Mouse (Mus musculus): Measurements from ENCODE around the gene Olfr1291-ps1. TPM values are rescaled to one million over a fixed set of nuclear protein-coding genes. Genes with fewer than 3 reads are reported as not detected.

Gene Olfr1291-ps1
- not detected in 2 replicates for polyA plus RNA-seq (2012; rRNA removed)

GRCm38 (mm10) chr2:111496880-111497279 is at the start of gene Olfr1291-ps1:
TSS of gene Olfr1291-ps1 (plus strand) at chr2:111497180.
- H3K27me3 ChIP-seq (ENCODE audit: control insufficient read depth, insufficient read depth, low read length): no peaks in the 10 kb centered on the region
- H3K4me1 ChIP-seq (ENCODE audit: control insufficient read depth, insufficient read depth, insufficient read length, low read length): no peaks in the 10 kb centered on the region
- TF ChIP-seq CTCF (IDR thresholded peaks at IDR 0.05; ENCODE audit: extremely low read depth, insufficient read length, insufficient replicate concordance, low read depth, low read length) (no peak), POLR2A (IDR thresholded peaks at IDR 0.05; ENCODE audit: low read depth, low read length) (no peak)
- no peak within 1 kb of the TSS for H3K27ac ChIP-seq (ENCODE audit: insufficient read depth, low read depth, low read length)
- no peaks in the 10 kb centered on the region for H3K36me3 ChIP-seq (ENCODE audit: control insufficient read depth, insufficient read depth, low read length)
- no peak within 1 kb of the TSS for H3K4me3 ChIP-seq (ENCODE audit: low read depth, low read length)
- 92% methylated on average over 3 of the region's 3 CpGs for WGBS

- H3K27ac ChIP-seq (ENCODE audit: insufficient read depth, low read depth, low read length): no peak within 1 kb of the TSS
- WGBS: 50% methylated on average over 1 of the region's 1 CpGs
- no peak within 1 kb of the TSS for H3K4me3 ChIP-seq (ENCODE audit: low read depth, low read length)
- H3K4me1 ChIP-seq (ENCODE audit: control insufficient read depth, insufficient read depth, insufficient read length, low read length): no peaks in the 10 kb centered on the region
- TF ChIP-seq CTCF (IDR thresholded peaks at IDR 0.05; ENCODE audit: extremely low read depth, insufficient read length, insufficient replicate concordance, low read depth, low read length) (no peak), POLR2A (IDR thresholded peaks at IDR 0.05; ENCODE audit: low read depth, low read length) (no peak)
- no peaks in the 10 kb centered on the region for H3K36me3 ChIP-seq (ENCODE audit: control insufficient read depth, insufficient read depth, low read length)
- H3K27me3 ChIP-seq (ENCODE audit: control insufficient read depth, insufficient read depth, low read length): no peaks in the 10 kb centered on the region
Observed at GRCm38 (mm10) chr2:111448842-111449241, 48.1 kb upstream of the Olfr1291-ps1 start, which contains the start of gene Olfr1287. TSS of gene Olfr1287 (plus strand) at chr2:111449142.

GRCm38 (mm10) chr2:111473801-111474200 is 23.2 kb upstream of the Olfr1291-ps1 start, which contains the start of gene Olfr1288:
TSS of gene Olfr1288 (plus strand) at chr2:111474101.
- WGBS: 92% methylated on average over 1 of the region's 1 CpGs
- Histone ChIP-seq H3K36me3 (ENCODE audit: control insufficient read depth, insufficient read depth, low read length) (no peaks in the 10 kb centered on the region), H3K27ac (ENCODE audit: insufficient read depth, low read depth, low read length) (no peak within 1 kb of the TSS), H3K27me3 (ENCODE audit: control insufficient read depth, insufficient read depth, low read length) (no peaks in the 10 kb centered on the region), H3K4me1 (ENCODE audit: control insufficient read depth, insufficient read depth, insufficient read length, low read length) (no peaks in the 10 kb centered on the region), H3K4me3 (ENCODE audit: low read depth, low read length) (no peak within 1 kb of the TSS)
- no peak for TF ChIP-seq CTCF (IDR thresholded peaks at IDR 0.05; ENCODE audit: extremely low read depth, insufficient read length, insufficient replicate concordance, low read depth, low read length)
- no peak for TF ChIP-seq POLR2A (IDR thresholded peaks at IDR 0.05; ENCODE audit: low read depth, low read length)

GRCm38 (mm10) chr2:111480519-111480918 is 16.5 kb upstream of the Olfr1291-ps1 start, which contains the start of gene Olfr1289:
TSS of gene Olfr1289 (plus strand) at chr2:111480819.
- Histone ChIP-seq H3K4me1 (ENCODE audit: control insufficient read depth, insufficient read depth, insufficient read length, low read length) (no peaks in the 10 kb centered on the region), H3K36me3 (ENCODE audit: control insufficient read depth, insufficient read depth, low read length) (no peaks in the 10 kb centered on the region), H3K27me3 (ENCODE audit: control insufficient read depth, insufficient read depth, low read length) (no peaks in the 10 kb centered on the region), H3K4me3 (ENCODE audit: low read depth, low read length) (no peak within 1 kb of the TSS), H3K27ac (ENCODE audit: insufficient read depth, low read depth, low read length) (no peak within 1 kb of the TSS)
- TF ChIP-seq POLR2A (IDR thresholded peaks at IDR 0.05; ENCODE audit: low read depth, low read length): no peak
- TF ChIP-seq CTCF (IDR thresholded peaks at IDR 0.05; ENCODE audit: extremely low read depth, insufficient read length, insufficient replicate concordance, low read depth, low read length): no peak
- WGBS: 63% methylated on average over 1 of the region's 1 CpGs

- no peaks in the 10 kb centered on the region for H3K4me1 ChIP-seq (ENCODE audit: control insufficient read depth, insufficient read depth, insufficient read length, low read length)
- 69% methylated on average over 5 of the region's 5 CpGs for WGBS
- no peak within 1 kb of the TSS for H3K4me3 ChIP-seq (ENCODE audit: low read depth, low read length)
- no peak for TF ChIP-seq CTCF (IDR thresholded peaks at IDR 0.05; ENCODE audit: extremely low read depth, insufficient read length, insufficient replicate concordance, low read depth, low read length)
- no peak for TF ChIP-seq POLR2A (IDR thresholded peaks at IDR 0.05; ENCODE audit: low read depth, low read length)
- H3K27me3 ChIP-seq (ENCODE audit: control insufficient read depth, insufficient read depth, low read length): no peaks in the 10 kb centered on the region
- no peaks in the 10 kb centered on the region for H3K36me3 ChIP-seq (ENCODE audit: control insufficient read depth, insufficient read depth, low read length)
- no peak within 1 kb of the TSS for H3K27ac ChIP-seq (ENCODE audit: insufficient read depth, low read depth, low read length)
Observed at GRCm38 (mm10) chr2:111493729-111494128, 3.3 kb upstream of the Olfr1291-ps1 start, which contains the start of gene Olfr1290. TSS of gene Olfr1290 (minus strand) at chr2:111493829.

- Histone ChIP-seq H3K4me3 (ENCODE audit: low read depth, low read length) (no peak overlapping the region), H3K4me1 (ENCODE audit: control insufficient read depth, insufficient read depth, insufficient read length, low read length) (no peaks in the 10 kb centered on the region), H3K36me3 (ENCODE audit: control insufficient read depth, insufficient read depth, low read length) (no peaks in the 10 kb centered on the region), H3K27ac (ENCODE audit: insufficient read depth, low read depth, low read length) (no peak overlapping the region), H3K27me3 (ENCODE audit: control insufficient read depth, insufficient read depth, low read length) (no peaks in the 10 kb centered on the region)
- no peak for TF ChIP-seq CTCF (IDR thresholded peaks at IDR 0.05; ENCODE audit: extremely low read depth, insufficient read length, insufficient replicate concordance, low read depth, low read length)
- WGBS: 82% methylated on average over 10 of the region's 10 CpGs
Observed at GRCm38 (mm10) chr2:111517451-111517850, 20.5 kb downstream of the Olfr1291-ps1 start.

GRCm38 (mm10) chr2:111524903-111525302 is 27.9 kb downstream of the Olfr1291-ps1 start, which contains the start of gene Olfr1293-ps:
TSS of gene Olfr1293-ps (plus strand) at chr2:111525203.
- WGBS: 90% methylated on average over 1 of the region's 1 CpGs
- no peak for TF ChIP-seq POLR2A (IDR thresholded peaks at IDR 0.05; ENCODE audit: low read depth, low read length)
- TF ChIP-seq CTCF (IDR thresholded peaks at IDR 0.05; ENCODE audit: extremely low read depth, insufficient read length, insufficient replicate concordance, low read depth, low read length): no peak
- H3K27me3 ChIP-seq (ENCODE audit: control insufficient read depth, insufficient read depth, low read length): no peaks in the 10 kb centered on the region
- H3K27ac ChIP-seq (ENCODE audit: insufficient read depth, low read depth, low read length): no peak within 1 kb of the TSS
- no peaks in the 10 kb centered on the region for H3K4me1 ChIP-seq (ENCODE audit: control insufficient read depth, insufficient read depth, insufficient read length, low read length)
- no peaks in the 10 kb centered on the region for H3K36me3 ChIP-seq (ENCODE audit: control insufficient read depth, insufficient read depth, low read length)
- H3K4me3 ChIP-seq (ENCODE audit: low read depth, low read length): no peak within 1 kb of the TSS
